Mouse (Mus musculus) leukemia stem cell, adult 10-12 weeks (primary cell): ENCODE data around the gene Cdh20. TPM values are rescaled to one million over a fixed set of nuclear protein-coding genes. Genes with fewer than 3 reads are reported as not detected.

Source experiments
- polyA plus RNA-seq: library from polyadenylated mRNA; stranded (reverse); fragments of >175 nt; gene quantifications from 2 replicates; pipeline ENCODE4 v1.2.3, GENCODE M21; 2012; ENCODE audit warnings: low replicate concordance

Gene Cdh20
- polyA plus RNA-seq: not detected in 2 replicates

GRCm38 (mm10) chr1:104768371-104769249 is at the start of gene Cdh20:
Gene Cdh20 (plus strand): TSS chr1:104768529.

